Mouse (Mus musculus): ENCODE results near the gene Gm43518. TPM values are rescaled to one million over a fixed set of nuclear protein-coding genes. Genes with fewer than 3 reads are reported as not detected.

Gm43518 gene
- total RNA-seq, 2 experiments from 2014 or later: not detected

DNA sequence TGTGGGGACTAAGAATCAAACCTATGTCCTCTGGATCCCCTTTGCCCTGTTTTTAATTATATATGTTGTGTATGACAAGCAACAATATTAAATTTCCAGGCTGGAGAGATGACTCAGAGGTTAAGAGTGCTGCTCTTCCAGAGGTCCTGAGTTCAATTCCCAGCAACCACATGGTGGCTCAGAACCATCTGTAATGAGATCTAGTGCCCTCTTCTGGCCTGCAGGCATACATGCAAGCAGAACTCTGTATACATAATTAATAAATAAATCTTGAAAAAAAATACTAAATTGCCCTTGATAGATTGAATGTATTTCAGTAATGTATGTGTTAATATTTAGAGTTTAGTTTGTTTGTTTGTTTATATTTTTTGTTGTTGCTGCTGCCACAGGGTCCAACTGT, 5.7 kb downstream of the Gm43518 start:
- ATAC-seq (replicated peaks; ENCODE audit: poor library complexity): no peak

DNA sequence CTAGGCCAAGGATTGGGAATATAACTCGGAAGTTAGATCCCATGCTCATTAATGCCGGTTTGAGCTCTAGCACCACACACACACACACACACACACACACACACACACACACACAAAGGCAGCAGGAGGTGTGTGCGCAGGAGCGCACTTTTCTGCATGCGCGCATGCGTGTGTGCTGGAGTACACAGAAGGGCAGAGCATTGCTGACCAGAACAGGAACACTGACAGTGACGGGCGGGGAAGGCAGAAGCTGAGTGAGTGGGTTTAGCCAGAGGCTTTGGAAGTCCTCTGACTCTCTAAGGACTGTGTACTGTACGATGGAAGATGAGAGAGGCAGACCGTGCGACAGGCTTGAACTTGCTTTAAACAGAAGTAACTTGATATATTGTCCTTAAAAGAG, 6.3 kb downstream of the Gm43518 start:
- no peak for ATAC-seq (replicated peaks; ENCODE audit: poor library complexity)

- peak; percentile 58 for ATAC-seq (replicated peaks; ENCODE audit: poor library complexity)
Measured at GRCm38 (mm10) chr5:123933957-123934591, 6.9 kb downstream of the Gm43518 start.

GRCm38 (mm10) chr5:123935931-123936330, 8.7 kb downstream of the Gm43518 start:
- ATAC-seq (replicated peaks; ENCODE audit: poor library complexity): no peak

DNA sequence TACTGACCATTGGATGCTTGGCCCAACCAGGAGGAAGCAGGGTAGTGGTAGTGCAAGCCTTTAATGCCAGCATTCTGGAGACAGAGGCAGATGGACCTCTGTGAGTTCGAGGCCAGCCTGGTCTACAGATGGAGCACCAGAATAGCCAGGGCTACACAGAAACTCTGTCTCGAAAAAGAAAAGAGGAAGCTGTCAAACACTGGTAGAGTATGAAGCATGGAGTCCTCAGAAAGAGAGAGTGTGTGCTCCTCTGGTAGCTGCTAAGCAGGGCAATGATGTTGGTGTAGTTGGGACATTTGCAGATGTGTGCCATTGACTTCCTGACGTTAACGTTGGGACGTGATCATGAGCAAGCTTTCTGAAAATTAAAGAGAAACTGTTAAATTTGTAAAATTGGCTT, 11.3 kb downstream of the Gm43518 start:
- peak; percentile 42; the same call in 1 of the 2 replicates for ATAC-seq (replicated peaks; ENCODE audit: poor library complexity)

GRCm38 (mm10) chr5:123946546-123946945, 19.3 kb downstream of the Gm43518 start:
- ATAC-seq (replicated peaks; ENCODE audit: poor library complexity): no peak

GRCm38 (mm10) chr5:123947041-123947761, 20.0 kb downstream of the Gm43518 start:
- peak; percentile 54; the same call in 1 of the 2 replicates for ATAC-seq (replicated peaks; ENCODE audit: poor library complexity)

- ATAC-seq (replicated peaks; ENCODE audit: poor library complexity): no peak
Measured at GRCm38 (mm10) chr5:123952365-123953045, 25.3 kb downstream of the Gm43518 start.

DNA sequence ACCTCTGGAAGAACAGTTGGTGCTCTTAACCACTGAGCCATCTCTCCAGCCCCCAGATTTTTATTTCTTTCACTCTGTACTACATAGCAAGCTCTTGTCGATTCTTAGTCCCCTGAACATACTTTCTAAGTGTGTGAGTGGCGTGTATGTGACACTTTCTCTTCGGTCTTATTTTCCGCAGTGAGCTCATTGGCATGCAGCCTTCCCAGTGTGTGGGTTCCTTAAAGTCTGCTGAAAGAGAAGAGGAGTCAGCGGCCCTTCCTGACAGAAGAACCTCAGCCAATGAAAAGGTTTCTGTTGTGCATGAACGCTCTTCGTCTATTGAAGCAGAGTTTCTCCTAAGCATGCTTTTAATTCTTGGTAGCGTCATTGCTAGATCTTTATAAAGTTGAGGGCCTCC, 30.0 kb downstream of the Gm43518 start:
- no peak for ATAC-seq (replicated peaks; ENCODE audit: poor library complexity)

- ATAC-seq (replicated peaks; ENCODE audit: poor library complexity): no peak
Measured at GRCm38 (mm10) chr5:123959018-123959417, 31.8 kb downstream of the Gm43518 start.

GRCm38 (mm10) chr5:123960129-123960528, 32.9 kb downstream of the Gm43518 start:
- no peak for ATAC-seq (replicated peaks; ENCODE audit: poor library complexity)

- ATAC-seq (replicated peaks; ENCODE audit: poor library complexity): no peak
Measured at GRCm38 (mm10) chr5:123961046-123961445, 33.8 kb downstream of the Gm43518 start.

DNA sequence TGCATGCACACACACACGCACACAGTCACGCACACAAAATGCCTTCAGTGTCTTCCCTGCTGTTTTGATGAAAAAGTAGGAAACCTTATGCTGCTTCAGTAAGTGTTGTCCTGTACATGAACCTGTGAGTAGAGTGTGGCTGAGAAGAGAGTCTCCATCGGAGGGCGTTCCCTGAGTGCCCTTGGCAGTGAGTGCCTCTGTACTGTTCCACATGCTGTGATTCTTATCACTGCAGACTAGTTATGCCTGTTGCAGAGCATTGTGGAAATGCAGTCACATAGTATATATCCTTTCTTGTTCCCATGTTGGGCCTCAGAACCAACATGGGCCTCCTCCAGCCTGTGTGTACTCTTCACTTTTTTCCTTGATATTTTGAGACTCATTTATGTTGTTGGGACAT, 37.0 kb downstream of the Gm43518 start:
- no peak for ATAC-seq (replicated peaks; ENCODE audit: poor library complexity)

DNA sequence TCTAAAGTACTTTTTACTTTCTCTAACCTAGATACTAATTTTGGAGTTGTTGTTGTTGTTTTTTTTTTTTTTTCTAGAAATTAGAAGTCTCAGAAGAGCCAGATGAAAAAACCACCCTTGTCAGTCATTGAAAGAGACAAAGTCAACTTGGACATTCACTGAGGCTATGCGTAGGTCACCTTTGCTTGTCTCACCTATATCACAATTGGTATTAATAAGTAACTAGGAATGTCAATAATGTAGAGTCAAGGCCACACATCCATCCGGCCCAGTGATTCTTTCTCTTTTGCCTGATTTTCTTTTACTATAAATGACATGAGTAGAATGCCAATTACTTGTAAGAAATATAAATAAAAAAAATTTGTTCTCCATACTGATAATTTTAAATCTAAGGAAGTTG, 39.5 kb downstream of the Gm43518 start:
- no peak for ATAC-seq (replicated peaks; ENCODE audit: poor library complexity)

DNA sequence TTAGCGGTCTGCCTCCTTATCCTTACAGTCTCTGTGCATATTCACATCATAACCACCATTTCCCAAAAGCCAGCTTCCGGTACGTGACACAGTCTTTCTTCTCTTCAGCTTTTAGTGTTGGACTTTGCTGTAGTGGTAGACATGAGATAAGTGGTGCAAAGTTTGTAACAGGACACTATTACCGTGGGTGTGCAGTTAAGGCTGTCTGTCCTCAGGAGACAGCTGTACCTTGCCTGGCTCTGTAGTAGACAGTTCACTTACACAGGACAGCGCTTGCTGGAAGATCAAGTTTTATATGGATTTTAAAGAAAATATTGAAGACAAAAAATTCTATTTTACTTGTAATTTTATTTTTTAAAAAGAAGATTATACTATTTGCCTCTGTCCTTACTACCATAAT, 41.2 kb downstream of the Gm43518 start:
- ATAC-seq (replicated peaks; ENCODE audit: poor library complexity): no peak

DNA sequence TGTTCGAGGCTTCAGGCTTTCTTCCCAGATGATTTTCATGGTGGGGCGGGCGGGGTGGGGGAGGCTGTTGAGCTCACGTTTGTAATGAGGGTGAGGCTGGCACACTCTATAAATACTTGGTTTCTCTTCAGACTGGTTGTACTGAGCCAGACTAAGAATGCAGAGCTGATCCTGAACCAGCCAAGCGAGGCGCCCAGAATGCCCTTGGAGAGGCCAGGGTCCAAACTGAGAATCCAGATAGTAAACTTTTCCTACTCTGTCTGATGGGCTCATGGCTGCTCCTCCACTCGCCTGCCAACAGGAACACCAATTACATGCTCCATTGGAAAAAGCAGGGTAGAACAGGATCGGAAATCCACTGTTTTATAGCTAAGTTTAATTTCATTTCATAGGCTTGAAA, 42.0 kb downstream of the Gm43518 start:
- ATAC-seq (replicated peaks; ENCODE audit: poor library complexity): no peak

DNA sequence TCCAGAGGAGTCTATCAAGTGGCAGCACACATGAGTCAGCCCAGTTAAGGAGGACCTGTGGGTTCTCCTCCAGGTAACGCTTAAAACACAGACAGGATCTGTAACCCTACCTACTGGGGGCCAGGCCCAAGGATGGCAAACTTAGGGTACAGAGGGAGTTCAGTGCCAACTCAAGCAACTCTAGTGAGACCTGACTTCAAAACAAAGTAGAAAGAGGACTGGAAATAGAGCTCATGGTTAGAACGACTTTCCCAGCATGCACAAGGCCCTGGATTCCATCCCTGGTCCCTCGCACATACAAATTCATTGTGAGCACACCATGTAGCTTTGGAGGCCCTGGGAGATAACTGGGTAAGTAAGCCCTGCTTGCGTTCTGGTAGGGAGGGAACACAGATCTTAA, 43.4 kb downstream of the Gm43518 start:
- ATAC-seq (replicated peaks; ENCODE audit: poor library complexity): no peak

- no peak for ATAC-seq (replicated peaks; ENCODE audit: poor library complexity)
Measured at GRCm38 (mm10) chr5:123972453-123972852, 45.2 kb downstream of the Gm43518 start.

DNA sequence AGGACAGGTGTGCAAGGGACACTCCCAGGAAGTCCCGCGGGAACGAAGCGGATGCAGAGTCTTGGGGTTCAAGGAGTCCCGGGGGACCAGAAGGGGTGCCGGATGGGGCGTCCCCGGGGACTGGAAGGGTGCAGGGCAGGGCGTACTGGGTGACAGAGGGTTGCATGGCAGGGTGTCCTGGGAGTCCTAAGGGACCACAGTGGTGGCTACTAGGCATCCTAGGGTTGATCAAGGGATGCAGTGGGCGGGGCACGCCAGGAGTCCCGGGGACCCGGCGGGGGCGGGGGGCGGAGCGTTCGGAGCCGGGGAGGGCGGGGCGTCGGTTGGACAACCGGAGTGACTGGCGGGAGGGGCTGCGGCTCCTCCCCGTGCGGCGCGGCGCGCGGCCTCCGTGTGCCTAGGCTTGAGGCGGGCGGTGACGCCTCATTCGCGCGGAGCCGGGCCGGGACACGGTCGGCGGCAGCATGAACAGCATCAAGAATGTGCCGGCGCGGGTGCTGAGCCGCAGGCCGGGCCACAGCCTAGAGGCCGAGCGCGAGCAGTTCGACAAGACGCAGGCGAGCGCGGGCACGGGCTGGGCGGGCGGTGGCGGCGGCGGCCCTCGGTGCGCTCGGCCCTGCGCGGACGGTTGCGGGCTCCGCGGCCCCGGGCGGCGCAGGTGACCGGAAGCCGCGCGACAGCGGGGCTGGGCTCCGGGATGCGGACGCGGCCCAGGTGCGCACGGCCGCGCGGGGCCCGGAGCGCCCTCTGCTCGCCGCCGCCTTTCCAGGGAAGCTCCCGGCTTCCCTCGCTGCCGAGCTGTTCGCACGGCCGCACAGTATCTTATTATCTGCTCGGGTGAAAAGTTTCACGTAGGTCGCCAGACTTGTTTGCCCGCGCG, 46.3 kb downstream of the Gm43518 start, which contains the start of gene Hip1r:
Gene Hip1r (plus strand): TSS at position 330 of the 880 bp plus-strand sequence.
- ATAC-seq (replicated peaks; ENCODE audit: poor library complexity): peak; percentile 63

GRCm38 (mm10) chr5:123974179-123974485, 46.9 kb downstream of the Gm43518 start:
- ATAC-seq (replicated peaks; ENCODE audit: poor library complexity): no peak

DNA sequence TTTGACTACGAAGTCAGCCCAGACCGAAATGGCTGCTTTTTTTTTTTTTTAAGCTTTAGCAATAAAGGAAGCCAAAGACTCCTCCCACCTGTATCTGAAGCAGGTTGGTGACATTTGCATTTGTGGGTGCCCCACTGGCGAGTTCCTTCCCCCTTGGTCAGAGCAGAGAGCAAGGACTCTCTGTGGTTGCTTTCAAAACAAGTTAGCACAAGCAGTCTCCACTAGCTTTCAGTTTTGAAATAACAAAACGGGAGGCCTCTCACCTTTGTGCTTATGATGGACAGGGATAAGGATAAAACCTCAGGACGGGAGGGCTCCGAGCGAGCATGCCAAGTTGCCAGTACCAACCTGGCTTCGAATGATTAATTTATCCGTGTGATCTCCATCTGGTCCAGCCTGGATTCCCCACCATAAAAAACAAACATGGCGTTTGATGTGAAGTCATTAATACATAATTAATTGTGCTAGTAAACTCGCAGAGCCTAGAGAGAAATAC, 47.4 kb downstream of the Gm43518 start:
- peak; percentile 59 for ATAC-seq (replicated peaks; ENCODE audit: poor library complexity)
